In the genomic region with DNA sequence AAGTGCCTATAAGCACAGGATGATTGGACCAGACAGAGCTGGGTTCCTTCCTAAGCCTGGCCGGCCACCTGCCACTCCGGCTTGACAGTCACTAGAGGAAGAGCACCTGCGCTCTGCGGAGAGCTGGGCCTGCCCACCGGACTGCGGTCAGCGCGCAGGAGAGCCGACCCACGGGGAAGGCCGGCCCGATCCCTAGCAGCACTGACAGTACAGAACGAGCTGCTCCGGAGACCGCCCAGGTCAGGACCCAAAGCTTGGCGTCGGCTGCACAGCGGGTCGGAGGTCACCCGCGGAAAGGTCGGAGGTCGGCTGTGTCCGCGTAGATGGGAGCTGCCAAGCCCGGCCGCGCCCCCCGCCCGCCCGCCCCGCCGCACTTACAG, we compare ENCODE assay signal across 8 mouse cellular contexts. TPM values are rescaled to one million over a fixed set of nuclear protein-coding genes. Genes with fewer than 3 reads are reported as not detected.
DNase-seq lines count a peak whose midpoint lies in the region; ATAC-seq and TF ChIP-seq lines count a peak whose summit lies in the region.

No protein-coding gene starts in this region.

- H3K27me3 ChIP-seq in intestine, postnatal 0 days (replicated peaks; ENCODE audit: control insufficient read depth, insufficient read depth, low read length), result no peaks in the 10 kb centered on the region
- H3K27me3 ChIP-seq in liver, postnatal 0 days (ENCODE audit: insufficient read depth, low read length), result no peaks in the 10 kb centered on the region
- no peaks in the 10 kb centered on the region for H3K27me3 ChIP-seq in neural tube, embryonic 12.5 days (replicated peaks)

- H3K36me3 ChIP-seq in intestine, postnatal 0 days (ENCODE audit: control insufficient read depth, insufficient read depth), result no peaks in the 10 kb centered on the region
- H3K36me3 ChIP-seq in liver, postnatal 0 days (replicated peaks; ENCODE audit: insufficient read depth, low read length), result no peaks in the 10 kb centered on the region
- H3K36me3 ChIP-seq in neural tube, embryonic 12.5 days, result no peaks in the 10 kb centered on the region

- under 1% methylated on average over 28 of the region's 33 CpGs for WGBS in intestine, postnatal 0 days
- WGBS in liver, postnatal 0 days (ENCODE audit: insufficient replicate concordance), result 0% methylated on average over 31 of the region's 33 CpGs
- WGBS in neural tube, embryonic 12.5 days, result under 1% methylated on average over 33 of the region's 33 CpGs

- H3K4me1 ChIP-seq in intestine, postnatal 0 days (replicated peaks; ENCODE audit: control insufficient read depth, insufficient read depth, low read length), result no peaks in the 10 kb centered on the region
- peaks cover 29% of the 10 kb centered on the region for H3K4me1 ChIP-seq in liver, postnatal 0 days (ENCODE audit: insufficient read depth)
- H3K4me1 ChIP-seq in neural tube, embryonic 12.5 days, result peaks cover 17% of the 10 kb centered on the region

- peak overlapping the region; percentile 91 for H3K4me2 ChIP-seq in intestine, postnatal 0 days (replicated peaks; ENCODE audit: low read depth)
- peak overlapping the region; percentile 81 for H3K4me2 ChIP-seq in liver, postnatal 0 days (ENCODE audit: low read depth, low read length)
- H3K4me2 ChIP-seq in neural tube, embryonic 12.5 days (replicated peaks), result peak overlapping the region; percentile 96

- DNase-seq in right cerebral cortex, adult 18-20 months, result peak; percentile 31
- DNase-seq in right cerebral cortex, postnatal 36 days (ENCODE audit: low spot score in 2 of 2), result no peak
- DNase-seq in cerebellum, adult 9-11 months, result peak; percentile 63
- peak; percentile 52 for DNase-seq in gastrocnemius, postnatal 25 days
- DNase-seq in liver, postnatal 0 days, result peak; percentile 71
- DNase-seq in thymus, postnatal 14 days, result peak; percentile 46

- H3K9ac ChIP-seq in intestine, postnatal 0 days (ENCODE audit: low read depth, low read length), result peak overlapping the region; percentile 85
- peak overlapping the region; percentile 90 for H3K9ac ChIP-seq in liver, postnatal 0 days (replicated peaks)
- H3K9ac ChIP-seq in neural tube, embryonic 12.5 days, result peak overlapping the region; percentile 78

- H3K9me3 ChIP-seq in intestine, postnatal 0 days (ENCODE audit: control insufficient read depth), result no peaks in the 10 kb centered on the region
- no peaks in the 10 kb centered on the region for H3K9me3 ChIP-seq in liver, postnatal 0 days (ENCODE audit: low read length)
- H3K9me3 ChIP-seq in neural tube, embryonic 12.5 days, result no peaks in the 10 kb centered on the region

- ATAC-seq in intestine, postnatal 0 days, result peak; percentile 45
- peak; percentile 59 for ATAC-seq in liver, postnatal 0 days
- peak; percentile 67 for ATAC-seq in neural tube, embryonic 12.5 days (ENCODE audit: low FRiP score, low read depth)

- TF ChIP-seq EP300 in liver, postnatal 0 days (IDR thresholded peaks at IDR 0.05; ENCODE audit: low read depth), result no peak

- peak overlapping the region; percentile 91 for H3K27ac ChIP-seq in intestine, postnatal 0 days (ENCODE audit: low read depth, low read length)
- peak overlapping the region; percentile 88 for H3K27ac ChIP-seq in liver, postnatal 0 days (ENCODE audit: low read depth)
- no peak overlapping the region for H3K27ac ChIP-seq in neural tube, embryonic 12.5 days

- peak overlapping the region; percentile 78 for H3K4me3 ChIP-seq in intestine, postnatal 0 days (ENCODE audit: low read depth, low read length)
- peak overlapping the region; percentile 88 for H3K4me3 ChIP-seq in liver, postnatal 0 days (ENCODE audit: low read depth, low read length)
- peak overlapping the region; percentile 95 for H3K4me3 ChIP-seq in neural tube, embryonic 12.5 days

- no peak for TF ChIP-seq CTCF in intestine, postnatal 0 days (IDR thresholded peaks at IDR 0.05; ENCODE audit: low read depth)
- TF ChIP-seq CTCF in liver, postnatal 0 days (IDR thresholded peaks at IDR 0.05; ENCODE audit: low read depth), result no peak

RNA-seq across cellular contexts. Expression of gene Trappc10, which starts 0.4 kb away (rescaled TPM):
- total RNA-seq in gastrocnemius, postnatal 25 days (2021), result 10 to 100 TPM; 31.0 to 32.9 TPM
- 28.1 and 32.1 TPM in 2 replicates for polyA plus RNA-seq in intestine, postnatal 0 days (2015; fragmentation: Nextera tagmentation; extraction: Ambion mirVana)
- polyA plus RNA-seq in liver, postnatal 0 days (2015; fragmentation: Nextera tagmentation; extraction: Ambion mirVana), result 13.9 and 14.7 TPM in 2 replicates
- 24.9 and 28.6 TPM in 2 replicates for polyA plus RNA-seq in neural tube, embryonic 12.5 days (2016; fragmentation: Nextera tagmentation; extraction: Ambion mirVana)

RNA-seq across cellular contexts. Expression of gene Pwp2, which starts 59.1 kb away (rescaled TPM):
- total RNA-seq in gastrocnemius, postnatal 25 days (2021), result 1 to 10 TPM; 7.6 to 8.3 TPM
- polyA plus RNA-seq in intestine, postnatal 0 days (2015; fragmentation: Nextera tagmentation; extraction: Ambion mirVana), result 4.2 TPM in 2 replicates
- 5.3 and 6.1 TPM in 2 replicates for polyA plus RNA-seq in liver, postnatal 0 days (2015; fragmentation: Nextera tagmentation; extraction: Ambion mirVana)
- 21.6 and 22.2 TPM in 2 replicates for polyA plus RNA-seq in neural tube, embryonic 12.5 days (2016; fragmentation: Nextera tagmentation; extraction: Ambion mirVana)

Comparison
In these comparisons a context has a peak if more than half of its experiments do, and no peak if none do; other contexts are left out.
1. DNase-seq: peak in right cerebral cortex, adult 18-20 months (single experiment), cerebellum, adult 9-11 months (single experiment), gastrocnemius, postnatal 25 days (single experiment), liver, postnatal 0 days (single experiment) and thymus, postnatal 14 days (single experiment); none in right cerebral cortex, postnatal 36 days (0 of 2).
2. Peak in every context shown above with its lines, with median percentiles within 50 percentile points of each other: ATAC-seq, H3K4me2 ChIP-seq, H3K4me3 ChIP-seq and H3K9ac ChIP-seq.